Mouse (Mus musculus): ENCODE results near the gene Rae1. TPM values are rescaled to one million over a fixed set of nuclear protein-coding genes. Genes with fewer than 3 reads are reported as not detected.
A peak's percentile ranks its signal among the peaks of the same experiment; 100 is the strongest.

The Rae1 gene
- polyA plus RNA-seq, 1 experiment from 2014 or later, result 95.8 TPM

- peak overlapping the region; percentile 77 for H3K27ac ChIP-seq (ENCODE audit: low read length)
- 65% methylated on average over 11 of the region's 11 CpGs for WGBS
- no peak for ATAC-seq (replicated peaks; ENCODE audit: extremely low read depth, insufficient read depth, low FRiP score)
- no peaks in the 10 kb centered on the region for H3K36me3 ChIP-seq (ENCODE audit: control insufficient read depth, insufficient read depth)
- H3K4me2 ChIP-seq (ENCODE audit: low read depth, low read length), result no peak overlapping the region
- H3K27me3 ChIP-seq (ENCODE audit: control insufficient read depth, insufficient read depth, low read length), result no peaks in the 10 kb centered on the region
- no peak overlapping the region for H3K4me3 ChIP-seq (ENCODE audit: low read length)
- no peak overlapping the region for H3K9ac ChIP-seq (ENCODE audit: low read length)
- H3K4me1 ChIP-seq (ENCODE audit: control insufficient read depth, insufficient read depth, low read length), result peaks cover 46% of the 10 kb centered on the region
- no peaks in the 10 kb centered on the region for H3K9me3 ChIP-seq (replicated peaks; ENCODE audit: control insufficient read depth, low read length)
Measured at GRCm38 (mm10) chr2:173056882-173057315, 57.0 kb downstream of the Rae1 start.

- H3K9ac ChIP-seq (ENCODE audit: low read length), result peak overlapping the region; percentile 4; the same call in 1 of the 2 replicates
- no peaks in the 10 kb centered on the region for H3K36me3 ChIP-seq (ENCODE audit: control insufficient read depth, insufficient read depth)
- no peak overlapping the region for H3K4me3 ChIP-seq (ENCODE audit: low read length)
- H3K27me3 ChIP-seq (ENCODE audit: control insufficient read depth, insufficient read depth, low read length), result no peaks in the 10 kb centered on the region
- H3K4me2 ChIP-seq (ENCODE audit: low read depth, low read length), result peak overlapping the region; percentile 37
- 13% methylated on average over 10 of the region's 10 CpGs for WGBS
- no peaks in the 10 kb centered on the region for H3K9me3 ChIP-seq (replicated peaks; ENCODE audit: control insufficient read depth, low read length)
- peak; percentile 49 for ATAC-seq (replicated peaks; ENCODE audit: extremely low read depth, insufficient read depth, low FRiP score)
- H3K27ac ChIP-seq (ENCODE audit: low read length), result peak overlapping the region; percentile 77
- peaks cover 47% of the 10 kb centered on the region for H3K4me1 ChIP-seq (ENCODE audit: control insufficient read depth, insufficient read depth, low read length)
Measured at GRCm38 (mm10) chr2:173057623-173058022, 57.7 kb downstream of the Rae1 start.

GRCm38 (mm10) chr2:173058263-173058662 is 58.3 kb downstream of the Rae1 start:
- WGBS, result 28% methylated on average over 11 of the region's 11 CpGs
- Histone ChIP-seq H3K9ac (ENCODE audit: low read length) (peak overlapping the region; percentile 1; the same call in 1 of the 2 replicates), H3K27me3 (ENCODE audit: control insufficient read depth, insufficient read depth, low read length) (no peaks in the 10 kb centered on the region), H3K4me1 (ENCODE audit: control insufficient read depth, insufficient read depth, low read length) (peaks cover 41% of the 10 kb centered on the region), H3K9me3 (replicated peaks; ENCODE audit: control insufficient read depth, low read length) (no peaks in the 10 kb centered on the region), H3K4me3 (ENCODE audit: low read length) (no peak overlapping the region), H3K4me2 (ENCODE audit: low read depth, low read length) (no peak overlapping the region), H3K27ac (ENCODE audit: low read length) (peak overlapping the region; percentile 77), H3K36me3 (ENCODE audit: control insufficient read depth, insufficient read depth) (no peaks in the 10 kb centered on the region)
- no peak for ATAC-seq (replicated peaks; ENCODE audit: extremely low read depth, insufficient read depth, low FRiP score)

- no peaks in the 10 kb centered on the region for H3K36me3 ChIP-seq (ENCODE audit: control insufficient read depth, insufficient read depth)
- H3K27ac ChIP-seq (ENCODE audit: low read length), result peak overlapping the region; percentile 73
- H3K9me3 ChIP-seq (replicated peaks; ENCODE audit: control insufficient read depth, low read length), result no peaks in the 10 kb centered on the region
- no peak for ATAC-seq (replicated peaks; ENCODE audit: extremely low read depth, insufficient read depth, low FRiP score)
- H3K9ac ChIP-seq (ENCODE audit: low read length), result peak overlapping the region; percentile 36; the same call in 1 of the 2 replicates
- H3K4me1 ChIP-seq (ENCODE audit: control insufficient read depth, insufficient read depth, low read length), result peaks cover 39% of the 10 kb centered on the region
- 40% methylated on average over 9 of the region's 9 CpGs for WGBS
- H3K27me3 ChIP-seq (ENCODE audit: control insufficient read depth, insufficient read depth, low read length), result no peaks in the 10 kb centered on the region
- H3K4me3 ChIP-seq (ENCODE audit: low read length), result no peak overlapping the region
- H3K4me2 ChIP-seq (ENCODE audit: low read depth, low read length), result no peak overlapping the region
Measured at GRCm38 (mm10) chr2:173060450-173060849, 60.5 kb downstream of the Rae1 start.

- Histone ChIP-seq H3K4me3 (ENCODE audit: low read length) (no peak overlapping the region), H3K9me3 (replicated peaks; ENCODE audit: control insufficient read depth, low read length) (no peaks in the 10 kb centered on the region), H3K27me3 (ENCODE audit: control insufficient read depth, insufficient read depth, low read length) (no peaks in the 10 kb centered on the region), H3K4me1 (ENCODE audit: control insufficient read depth, insufficient read depth, low read length) (peaks cover 39% of the 10 kb centered on the region), H3K4me2 (ENCODE audit: low read depth, low read length) (no peak overlapping the region), H3K36me3 (ENCODE audit: control insufficient read depth, insufficient read depth) (no peaks in the 10 kb centered on the region), H3K9ac (ENCODE audit: low read length) (no peak overlapping the region), H3K27ac (ENCODE audit: low read length) (no peak overlapping the region)
- ATAC-seq (replicated peaks; ENCODE audit: extremely low read depth, insufficient read depth, low FRiP score), result no peak
- 56% methylated on average over 15 of the region's 15 CpGs for WGBS
Measured at GRCm38 (mm10) chr2:173061443-173062351, 61.8 kb downstream of the Rae1 start.

GRCm38 (mm10) chr2:173063219-173063618 is 63.3 kb downstream of the Rae1 start:
- WGBS, result 50% methylated on average over 1 of the region's 1 CpGs

GRCm38 (mm10) chr2:173064864-173065263 is 64.9 kb downstream of the Rae1 start:
- Histone ChIP-seq H3K27me3 (ENCODE audit: control insufficient read depth, insufficient read depth, low read length) (no peaks in the 10 kb centered on the region), H3K36me3 (ENCODE audit: control insufficient read depth, insufficient read depth) (no peaks in the 10 kb centered on the region), H3K4me2 (ENCODE audit: low read depth, low read length) (no peak overlapping the region), H3K4me3 (ENCODE audit: low read length) (no peak overlapping the region), H3K9ac (ENCODE audit: low read length) (no peak overlapping the region), H3K9me3 (replicated peaks; ENCODE audit: control insufficient read depth, low read length) (no peaks in the 10 kb centered on the region; the same call in 1 of the 2 replicates), H3K27ac (ENCODE audit: low read length) (no peak overlapping the region), H3K4me1 (ENCODE audit: control insufficient read depth, insufficient read depth, low read length) (peaks cover 21% of the 10 kb centered on the region)
- WGBS, result 100% methylated on average over 2 of the region's 2 CpGs
- no peak for ATAC-seq (replicated peaks; ENCODE audit: extremely low read depth, insufficient read depth, low FRiP score)

More at GRCm38 (mm10) chr2:173063219-173063618, 63.3 kb downstream of the Rae1 start:
- H3K4me3 ChIP-seq (ENCODE audit: low read length), result no peak overlapping the region
- H3K27ac ChIP-seq (ENCODE audit: low read length), result no peak overlapping the region
- H3K4me1 ChIP-seq (ENCODE audit: control insufficient read depth, insufficient read depth, low read length), result peaks cover 27% of the 10 kb centered on the region
- H3K9ac ChIP-seq (ENCODE audit: low read length), result no peak overlapping the region
- ATAC-seq (replicated peaks; ENCODE audit: extremely low read depth, insufficient read depth, low FRiP score), result no peak
- H3K4me2 ChIP-seq (ENCODE audit: low read depth, low read length), result no peak overlapping the region
- no peaks in the 10 kb centered on the region for H3K27me3 ChIP-seq (ENCODE audit: control insufficient read depth, insufficient read depth, low read length)
- H3K9me3 ChIP-seq (replicated peaks; ENCODE audit: control insufficient read depth, low read length), result no peaks in the 10 kb centered on the region; the same call in 1 of the 2 replicates
- no peaks in the 10 kb centered on the region for H3K36me3 ChIP-seq (ENCODE audit: control insufficient read depth, insufficient read depth)
